Mouse (Mus musculus) myocyte (in vitro differentiated cells): Measurements from ENCODE around the gene Aff3. TPM values are rescaled to one million over a fixed set of nuclear protein-coding genes. Genes with fewer than 3 reads are reported as not detected.

ENCODE experiments used
- H3K27me3 ChIP-seq: one replicate; pipeline ENCODE4 v1.6.1; 2011; ENCODE audit not compliant: control insufficient read depth, insufficient read depth, insufficient read length
- H3K36me3 ChIP-seq: one replicate; pipeline ENCODE4 v1.6.1; 2011; ENCODE audit not compliant: control insufficient read depth, insufficient read depth
- H3K4me2 ChIP-seq: one replicate; pipeline ENCODE4 v1.6.1; 2011; ENCODE audit warnings: low read depth, control low read depth
- H3K4me3 ChIP-seq: one replicate; pipeline ENCODE4 v1.5.1; 2011; ENCODE audit warnings: mild to moderate bottlenecking, control low read depth, moderate library complexity
- H3K79me2 ChIP-seq: one replicate; pipeline ENCODE4 v1.6.1; 2011; ENCODE audit not compliant: control insufficient read depth, insufficient read depth
- H3ac ChIP-seq: one replicate; pipeline ENCODE4 v1.6.1; 2011; ENCODE audit not compliant: control insufficient read depth, insufficient read length
- CEBPB ChIP-seq: IDR thresholded peaks from 2 replicates; pipeline ENCODE4 v1.6.1; 2011; ENCODE audit warnings: mild to moderate bottlenecking, moderate library complexity; ENCODE audit not compliant: poor library complexity, insufficient read depth, severe bottlenecking
- E2F4 ChIP-seq: IDR thresholded peaks from one replicate; pipeline ENCODE4 v1.6.1; 2011; ENCODE audit warnings: mild to moderate bottlenecking, control low read depth, moderate library complexity; ENCODE audit not compliant: insufficient read depth
- MAX ChIP-seq: IDR thresholded peaks from one replicate; pipeline ENCODE4 v1.6.1; 2011; ENCODE audit warnings: low read depth, mild to moderate bottlenecking, control low read depth
- MYOD1 ChIP-seq, 3 experiments: IDR thresholded peaks; one replicate each; pipeline ENCODE4 v1.6.1; 2011; ENCODE audit warnings: control low read depth in 2 of 3, low read depth in 2 of 3, mild to moderate bottlenecking in 2 of 3, moderate library complexity in 1 of 3; ENCODE audit not compliant: insufficient read length in 2 of 3, control insufficient read depth in 1 of 3
- MYOG ChIP-seq, 3 experiments: IDR thresholded peaks; one replicate each; pipeline ENCODE4 v1.6.1; 2011; ENCODE audit warnings: control low read depth in 2 of 3, low read depth in 2 of 3, mild to moderate bottlenecking in 2 of 3; ENCODE audit not compliant: insufficient read length in 2 of 3, control insufficient read depth in 1 of 3, insufficient read depth in 1 of 3
- POLR2A ChIP-seq: IDR thresholded peaks from one replicate; pipeline ENCODE4 v1.6.1; 2011; ENCODE audit warnings: low read depth, mild to moderate bottlenecking, control low read depth, moderate library complexity; ENCODE audit not compliant: insufficient read length
- POLR2AphosphoS2 ChIP-seq: IDR thresholded peaks from one replicate; pipeline ENCODE4 v1.6.1; 2011; ENCODE audit warnings: low read depth, control low read depth; ENCODE audit not compliant: insufficient read length
- REST ChIP-seq: IDR thresholded peaks from one replicate; pipeline ENCODE4 v1.6.1; 2011; ENCODE audit warnings: mild to moderate bottlenecking, control low read depth, moderate library complexity; ENCODE audit not compliant: insufficient read depth, insufficient read length
- SRF ChIP-seq: IDR thresholded peaks from one replicate; pipeline ENCODE4 v1.6.1; 2011; ENCODE audit warnings: low read depth; ENCODE audit not compliant: control insufficient read depth, insufficient read length
- TCF12 ChIP-seq: IDR thresholded peaks from one replicate; pipeline ENCODE4 v1.6.1; 2011; ENCODE audit warnings: mild to moderate bottlenecking, control low read depth; ENCODE audit not compliant: poor library complexity, insufficient read depth, severe bottlenecking
- TCF3 ChIP-seq: IDR thresholded peaks from one replicate; pipeline ENCODE4 v1.6.1; 2011; ENCODE audit warnings: low read depth, control low read depth; ENCODE audit not compliant: insufficient read length
- USF1 ChIP-seq: IDR thresholded peaks from one replicate; pipeline ENCODE4 v1.6.1; 2011; ENCODE audit warnings: low read depth, mild to moderate bottlenecking, control low read depth, moderate library complexity
- polyA plus RNA-seq: library from polyadenylated mRNA; unstranded; fragments of >200 nt; fragmentation: generic; extraction: Trizol; gene quantifications from one replicate; pipeline ENCODE4 v1.2.1, GENCODE M21; 2012; ENCODE audit warnings: missing spikeins

Aff3 gene
- polyA plus RNA-seq, 1 experiment: not detected

- Histone ChIP-seq H3K36me3 (no peaks in the 10 kb centered on the region), H3K27me3 (no peaks in the 10 kb centered on the region), H3K4me2 (no peak overlapping the region), H3K4me3 (no peak overlapping the region), H3ac (no peak overlapping the region), H3K79me2 (no peaks in the 10 kb centered on the region)
- no peak for TF ChIP-seq TCF3
- TF ChIP-seq SRF: no peak
- TF ChIP-seq POLR2AphosphoS2: no peak
- TF ChIP-seq TCF12: no peak
- TF ChIP-seq MYOG (IDR thresholded peaks at IDR 0.05; ENCODE audit: control insufficient read depth in 1 of 3, insufficient read depth in 1 of 3, insufficient read length in 2 of 3, low read depth in 2 of 3): no peak
- TF ChIP-seq MYOD1 (IDR thresholded peaks at IDR 0.05; ENCODE audit: control insufficient read depth in 1 of 3, insufficient read length in 2 of 3, low read depth in 2 of 3): no peak
- no peak for TF ChIP-seq POLR2A
- no peak for TF ChIP-seq USF1
- TF ChIP-seq REST: no peak
- TF ChIP-seq CEBPB: no peak
- no peak for TF ChIP-seq MAX
- no peak for TF ChIP-seq E2F4
Observed at GRCm38 (mm10) chr1:38470817-38471216, 193.9 kb downstream of the Aff3 start.

GRCm38 (mm10) chr1:38470166-38470565, 194.6 kb downstream of the Aff3 start:
- TF ChIP-seq TCF3: no peak
- TF ChIP-seq MYOD1 (IDR thresholded peaks at IDR 0.05; ENCODE audit: control insufficient read depth in 1 of 3, insufficient read length in 2 of 3, low read depth in 2 of 3): no peak
- TF ChIP-seq SRF: no peak
- TF ChIP-seq TCF12: no peak
- no peak for TF ChIP-seq POLR2AphosphoS2
- no peak for TF ChIP-seq REST
- no peak for TF ChIP-seq E2F4
- no peak for TF ChIP-seq CEBPB
- no peak for TF ChIP-seq MYOG (IDR thresholded peaks at IDR 0.05; ENCODE audit: control insufficient read depth in 1 of 3, insufficient read depth in 1 of 3, insufficient read length in 2 of 3, low read depth in 2 of 3)
- no peak for TF ChIP-seq MAX
- H3K36me3 ChIP-seq: no peaks in the 10 kb centered on the region
- H3K4me2 ChIP-seq: peak overlapping the region; percentile 35
- no peaks in the 10 kb centered on the region for H3K27me3 ChIP-seq
- no peaks in the 10 kb centered on the region for H3K79me2 ChIP-seq
- H3ac ChIP-seq: no peak overlapping the region
- H3K4me3 ChIP-seq: no peak overlapping the region

GRCm38 (mm10) chr1:38467305-38468083, 197.3 kb downstream of the Aff3 start:
- H3K79me2 ChIP-seq: no peaks in the 10 kb centered on the region
- TF ChIP-seq TCF3 (no peak), MYOD1 (IDR thresholded peaks at IDR 0.05; ENCODE audit: control insufficient read depth in 1 of 3, insufficient read length in 2 of 3, low read depth in 2 of 3) (no peak), POLR2A (no peak), MYOG (IDR thresholded peaks at IDR 0.05; ENCODE audit: control insufficient read depth in 1 of 3, insufficient read depth in 1 of 3, insufficient read length in 2 of 3, low read depth in 2 of 3) (no peak), E2F4 (no peak), POLR2AphosphoS2 (no peak), MAX (no peak), USF1 (no peak), SRF (no peak), TCF12 (no peak), REST (no peak)
- H3K4me3 ChIP-seq: no peak overlapping the region
- no peak overlapping the region for H3K4me2 ChIP-seq
- H3K27me3 ChIP-seq: no peaks in the 10 kb centered on the region
- no peaks in the 10 kb centered on the region for H3K36me3 ChIP-seq
- H3ac ChIP-seq: no peak overlapping the region

GRCm38 (mm10) chr1:38456719-38457269, 208.0 kb downstream of the Aff3 start:
- no peaks in the 10 kb centered on the region for H3K27me3 ChIP-seq
- no peak overlapping the region for H3K4me3 ChIP-seq
- no peak for TF ChIP-seq E2F4
- H3K79me2 ChIP-seq: no peaks in the 10 kb centered on the region
- H3K4me2 ChIP-seq: no peak overlapping the region
- no peak overlapping the region for H3ac ChIP-seq
- H3K36me3 ChIP-seq: no peaks in the 10 kb centered on the region

- Histone ChIP-seq H3K79me2 (no peaks in the 10 kb centered on the region), H3ac (no peak overlapping the region), H3K27me3 (no peaks in the 10 kb centered on the region), H3K4me3 (no peak overlapping the region), H3K36me3 (no peaks in the 10 kb centered on the region), H3K4me2 (no peak overlapping the region)
- no peak for TF ChIP-seq MAX
- TF ChIP-seq POLR2A: no peak
- no peak for TF ChIP-seq POLR2AphosphoS2
- TF ChIP-seq MYOD1 (IDR thresholded peaks at IDR 0.05; ENCODE audit: control insufficient read depth in 1 of 3, insufficient read length in 2 of 3, low read depth in 2 of 3): no peak
- no peak for TF ChIP-seq USF1
- no peak for TF ChIP-seq TCF3
- no peak for TF ChIP-seq TCF12
- TF ChIP-seq MYOG (IDR thresholded peaks at IDR 0.05; ENCODE audit: control insufficient read depth in 1 of 3, insufficient read depth in 1 of 3, insufficient read length in 2 of 3, low read depth in 2 of 3): no peak
- no peak for TF ChIP-seq E2F4
- no peak for TF ChIP-seq REST
- TF ChIP-seq CEBPB: no peak
- TF ChIP-seq SRF: no peak
Observed at GRCm38 (mm10) chr1:38454921-38455320, 209.8 kb downstream of the Aff3 start.
